In genomic region chr6:36955293-36955692, GRCm38 (mm10) we compare ENCODE assay signal across 13 mouse cellular contexts.
A peak's percentile ranks its signal among the peaks of the same experiment; 100 is the strongest.
DNase-seq lines count a peak whose midpoint lies in the region; ATAC-seq and TF ChIP-seq lines count a peak whose summit lies in the region.
"Had no signal": no experiment of that assay in that cellular context is flagged by ENCODE, and none has a peak within 500 bp of the region (broad histone marks: within the 10 kb centered on the region; RNA-seq: fewer than 3 reads in every experiment).

No protein-coding gene starts in this region.

- TF ChIP-seq CTCF in liver, postnatal 0 days (IDR thresholded peaks at IDR 0.05; ENCODE audit: low read depth) = peak; percentile 54

- no peaks in the 10 kb centered on the region for H3K36me3 ChIP-seq in liver, postnatal 0 days (replicated peaks; ENCODE audit: insufficient read depth, low read length)
- H3K36me3 ChIP-seq: embryonic facial prominence, embryonic 13.5 days had no signal

- peak; percentile 34 for DNase-seq in cerebellum, adult 9-10 months
- DNase-seq in cerebellum, postnatal 10 days = no peak
- DNase-seq in liver, postnatal 0 days = no peak
- no peak for DNase-seq in liver
- DNase-seq in c-Kit-positive CD71-negative TER-119-negative erythroid progenitor cells, embryonic 14.5 days (ENCODE audit: low read depth) = peak; percentile 6
- peak; percentile 4 for DNase-seq in naive thymus-derived CD4-positive, alpha-beta T cell, adult 2 months (ENCODE audit: low read depth)
- DNase-seq in right cerebral cortex, postnatal 10 days (ENCODE audit: low spot score in 2 of 2) = no peak
- no peak for DNase-seq in ovary, postnatal 14 days (ENCODE audit: low spot score)
- DNase-seq: gastrocnemius, postnatal 10 days; layer of hippocampus, postnatal 36 days; lung, postnatal 10 days had no signal

- H3K27ac ChIP-seq in liver, postnatal 0 days (ENCODE audit: low read depth) = no peak overlapping the region
- H3K27ac ChIP-seq: embryonic facial prominence, embryonic 13.5 days; hindbrain, embryonic 15.5 days had no signal

- WGBS in liver, postnatal 0 days (ENCODE audit: insufficient replicate concordance) = 74% methylated on average over 4 of the region's 4 CpGs

- H3K4me1 ChIP-seq in liver, postnatal 0 days (ENCODE audit: insufficient read depth) = no peaks in the 10 kb centered on the region
- H3K4me1 ChIP-seq: embryonic facial prominence, embryonic 13.5 days; hindbrain, embryonic 15.5 days had no signal

- ATAC-seq in liver, postnatal 0 days = no peak

- H3K4me2 ChIP-seq in liver, postnatal 0 days (ENCODE audit: low read depth, low read length) = no peak overlapping the region
- H3K4me2 ChIP-seq: embryonic facial prominence, embryonic 13.5 days; hindbrain, embryonic 15.5 days had no signal

- TF ChIP-seq EP300 in liver, postnatal 0 days (IDR thresholded peaks at IDR 0.05; ENCODE audit: low read depth) = no peak

- H3K9ac ChIP-seq in liver, postnatal 0 days (replicated peaks) = no peak overlapping the region
- H3K9ac ChIP-seq: embryonic facial prominence, embryonic 13.5 days; hindbrain, embryonic 15.5 days had no signal

- H3K4me3 ChIP-seq in liver, postnatal 0 days (ENCODE audit: low read depth, low read length) = no peak overlapping the region
- H3K4me3 ChIP-seq: embryonic facial prominence, embryonic 13.5 days; hindbrain, embryonic 15.5 days had no signal

- H3K27me3 ChIP-seq in liver, postnatal 0 days (ENCODE audit: insufficient read depth, low read length) = no peaks in the 10 kb centered on the region
- H3K27me3 ChIP-seq: embryonic facial prominence, embryonic 13.5 days; hindbrain, embryonic 15.5 days had no signal

- H3K9me3 ChIP-seq in liver, postnatal 0 days (ENCODE audit: low read length) = no peaks in the 10 kb centered on the region
- H3K9me3 ChIP-seq: embryonic facial prominence, embryonic 13.5 days; hindbrain, embryonic 15.5 days had no signal

Comparison
In these comparisons a context has a peak if more than half of its experiments do, and no peak if none do; other contexts are left out.
1. DNase-seq: peak in cerebellum, adult 9-10 months (single experiment), c-Kit-positive CD71-negative TER-119-negative erythroid progenitor cells, embryonic 14.5 days (single experiment) and naive thymus-derived CD4-positive, alpha-beta T cell, adult 2 months (single experiment); none in cerebellum, postnatal 10 days (0 of 2), liver, postnatal 0 days (single experiment), liver (single experiment), right cerebral cortex, postnatal 10 days (0 of 2) and ovary, postnatal 14 days (single experiment).